Mouse (Mus musculus): ENCODE results near the gene Prkaca.
A peak's percentile ranks its signal among the peaks of the same experiment; 100 is the strongest.
"Not testable (repeated sequence)": the region's sequence is repeated elsewhere in the genome, so short reads cannot be mapped to it uniquely, and the experiment has no call there.

Prkaca gene

GRCm38 (mm10) chr8:84003612-84004246, 30.9 kb downstream of the Prkaca start:
- no peak for DNase-seq

- DNase-seq: peak; percentile 91
Observed at GRCm38 (mm10) chr8:84004533-84005201, 31.9 kb downstream of the Prkaca start.

- DNase-seq: not testable (repeated sequence)
Observed at GRCm38 (mm10) chr8:84005502-84005901, 32.7 kb downstream of the Prkaca start.

GRCm38 (mm10) chr8:84008362-84008761, 35.6 kb downstream of the Prkaca start:
- DNase-seq: no peak

GRCm38 (mm10) chr8:84009876-84010275, 37.1 kb downstream of the Prkaca start:
- DNase-seq: peak; percentile 84

- DNase-seq: peak; percentile 77
Observed at GRCm38 (mm10) chr8:84010625-84011611, 38.1 kb downstream of the Prkaca start.

- no peak for DNase-seq
Observed at GRCm38 (mm10) chr8:84011705-84012498, 39.1 kb downstream of the Prkaca start, which contains the start of gene 2210011C24Rik. TSS of gene 2210011C24Rik (minus strand) at chr8:84012171.

- DNase-seq: no peak
Observed at GRCm38 (mm10) chr8:84012499-84013165, 39.8 kb downstream of the Prkaca start.

- no peak for DNase-seq
Observed at GRCm38 (mm10) chr8:84015833-84016232, 43.0 kb downstream of the Prkaca start.

- no peak for DNase-seq
Observed at GRCm38 (mm10) chr8:84019738-84020137, 46.9 kb downstream of the Prkaca start.

GRCm38 (mm10) chr8:84021096-84021495, 48.3 kb downstream of the Prkaca start, which contains the start of gene Palm3:
TSS of gene Palm3 (plus strand) at chr8:84021471.
- no peak for DNase-seq

- DNase-seq: no peak
Observed at GRCm38 (mm10) chr8:84021569-84021968, 48.8 kb downstream of the Prkaca start.

- DNase-seq: no peak
Observed at GRCm38 (mm10) chr8:84023085-84023484, 50.3 kb downstream of the Prkaca start.

GRCm38 (mm10) chr8:84023631-84024030, 50.8 kb downstream of the Prkaca start:
- no peak for DNase-seq

GRCm38 (mm10) chr8:84024171-84024570, 51.4 kb downstream of the Prkaca start:
- no peak for DNase-seq

GRCm38 (mm10) chr8:84025863-84026262, 53.1 kb downstream of the Prkaca start:
- DNase-seq: no peak

- no peak for DNase-seq
Observed at GRCm38 (mm10) chr8:84027449-84027848, 54.7 kb downstream of the Prkaca start.

GRCm38 (mm10) chr8:84029272-84029671, 56.5 kb downstream of the Prkaca start:
- no peak for DNase-seq

GRCm38 (mm10) chr8:84032777-84033176, 60.0 kb downstream of the Prkaca start:
- DNase-seq: no peak

GRCm38 (mm10) chr8:84038015-84038414, 65.2 kb downstream of the Prkaca start:
- no peak for DNase-seq

GRCm38 (mm10) chr8:84039050-84039449, 66.3 kb downstream of the Prkaca start:
- DNase-seq: peak; percentile 27

Measured in right cerebral cortex, postnatal 25 days (tissue).